Mouse (Mus musculus): ENCODE data around the gene Gm4141. TPM values are rescaled to one million over a fixed set of nuclear protein-coding genes. Genes with fewer than 3 reads are reported as not detected.
"Not testable (repeated sequence)": the region's sequence is repeated elsewhere in the genome, so short reads cannot be mapped to it uniquely, and the experiment has no call there.

Gene Gm4141
- not detected in 2 replicates for polyA plus RNA-seq (2014; fragmentation: Nextera tagmentation; extraction: Ambion mirVana)

DNA sequence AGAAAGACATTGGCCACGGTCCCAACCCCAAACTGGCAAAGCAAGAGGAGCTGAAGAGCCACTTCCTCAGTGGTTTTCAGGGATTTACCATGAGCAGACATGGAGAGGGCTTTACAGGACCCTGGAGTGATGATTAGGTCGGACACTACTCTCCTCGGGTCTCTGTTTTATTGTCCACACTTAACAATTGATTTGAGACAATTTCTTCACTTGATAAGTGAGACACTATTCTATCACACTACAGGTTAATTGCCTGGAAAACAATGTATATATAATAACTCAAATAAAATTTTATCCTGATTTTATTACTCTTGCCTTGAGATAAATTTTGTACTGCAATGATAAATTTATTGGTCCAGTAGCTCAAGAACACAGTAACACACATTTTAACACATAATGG lies at the start of gene Gm4141:
TSS of gene Gm4141 (minus strand) at position 101 of the 400 bp plus-strand sequence.
- WGBS = no CpG with 5 or more reads among the region's 3 CpGs

GRCm38 (mm10) chr7:20598921-20599320 lies 22.9 kb upstream of the Gm4141 start, which contains the start of gene Gm4513:
TSS of gene Gm4513 (minus strand) at chr7:20599021.
- 79% methylated on average over 3 of the region's 5 CpGs for WGBS
- not testable (repeated sequence) for H3K27ac ChIP-seq (ENCODE audit: low read depth, low read length); H3K4me2 ChIP-seq (replicated peaks; ENCODE audit: low read depth, low read length); H3K9me3 ChIP-seq (ENCODE audit: control insufficient read depth, low read length); H3K9ac ChIP-seq (ENCODE audit: low read depth, low read length); H3K4me3 ChIP-seq (ENCODE audit: low read length); H3K4me1 ChIP-seq (ENCODE audit: control insufficient read depth, insufficient read depth, low read length); ATAC-seq (ENCODE audit: low FRiP score, low TSS enrichment); H3K27me3 ChIP-seq (ENCODE audit: control insufficient read depth, insufficient read depth, low read length); H3K36me3 ChIP-seq (ENCODE audit: control insufficient read depth, insufficient read depth, low read length)

More for the DNA sequence above, at the start of gene Gm4141:
- not testable (repeated sequence) for H3K36me3 ChIP-seq (ENCODE audit: control insufficient read depth, insufficient read depth, low read length); H3K9me3 ChIP-seq (ENCODE audit: control insufficient read depth, low read length); ATAC-seq (ENCODE audit: low FRiP score, low TSS enrichment); H3K27me3 ChIP-seq (ENCODE audit: control insufficient read depth, insufficient read depth, low read length); H3K4me3 ChIP-seq (ENCODE audit: low read length); H3K4me2 ChIP-seq (replicated peaks; ENCODE audit: low read depth, low read length); H3K4me1 ChIP-seq (ENCODE audit: control insufficient read depth, insufficient read depth, low read length); H3K9ac ChIP-seq (ENCODE audit: low read depth, low read length); H3K27ac ChIP-seq (ENCODE audit: low read depth, low read length)

DNA sequence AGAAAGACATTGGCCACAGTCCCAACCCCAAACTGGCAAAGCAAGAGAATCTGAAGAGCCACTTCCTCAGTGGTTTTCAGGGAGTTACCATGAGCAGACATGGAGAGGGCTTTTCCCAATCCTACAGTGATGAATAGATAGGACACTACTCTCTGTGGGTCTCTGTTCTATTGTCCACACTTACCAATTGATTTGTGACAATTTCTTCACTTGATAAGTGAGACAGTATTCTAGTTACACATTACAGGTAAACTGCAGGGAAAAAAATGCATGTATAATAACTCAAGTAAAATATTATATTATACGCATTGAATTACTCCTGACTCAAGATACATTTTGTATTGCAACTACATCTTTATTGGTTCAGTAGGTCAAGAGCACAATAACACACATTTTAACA lies 30.4 kb downstream of the Gm4141 start, which contains the start of gene Gm5726:
TSS of gene Gm5726 (minus strand) at position 101 of the 400 bp plus-strand sequence.
- H3K27ac ChIP-seq (ENCODE audit: low read depth, low read length); H3K4me1 ChIP-seq (ENCODE audit: control insufficient read depth, insufficient read depth, low read length); H3K36me3 ChIP-seq (ENCODE audit: control insufficient read depth, insufficient read depth, low read length); ATAC-seq (ENCODE audit: low FRiP score, low TSS enrichment); H3K9me3 ChIP-seq (ENCODE audit: control insufficient read depth, low read length); H3K4me3 ChIP-seq (ENCODE audit: low read length); H3K4me2 ChIP-seq (replicated peaks; ENCODE audit: low read depth, low read length); H3K9ac ChIP-seq (ENCODE audit: low read depth, low read length); H3K27me3 ChIP-seq (ENCODE audit: control insufficient read depth, insufficient read depth, low read length): not testable (repeated sequence)
- WGBS = no CpG with 5 or more reads among the region's 1 CpGs

- WGBS = no CpG with 5 or more reads among the region's 3 CpGs
- H3K36me3 ChIP-seq (ENCODE audit: control insufficient read depth, insufficient read depth, low read length); ATAC-seq (ENCODE audit: low FRiP score, low TSS enrichment); H3K4me2 ChIP-seq (replicated peaks; ENCODE audit: low read depth, low read length); H3K4me3 ChIP-seq (ENCODE audit: low read length); H3K27me3 ChIP-seq (ENCODE audit: control insufficient read depth, insufficient read depth, low read length); H3K9me3 ChIP-seq (ENCODE audit: control insufficient read depth, low read length); H3K9ac ChIP-seq (ENCODE audit: low read depth, low read length); H3K27ac ChIP-seq (ENCODE audit: low read depth, low read length); H3K4me1 ChIP-seq (ENCODE audit: control insufficient read depth, insufficient read depth, low read length): not testable (repeated sequence)
Observed at GRCm38 (mm10) chr7:20533537-20533936, 42.5 kb downstream of the Gm4141 start, which contains the start of gene Vmn1r104. TSS of gene Vmn1r104 (plus strand) at chr7:20533837.

Other genes starting within 250 kb of the Gm4141 start
- gene Gm4133, start 242.2 kb downstream of the Gm4141 start, polyA plus RNA-seq (2014; fragmentation: Nextera tagmentation; extraction: Ambion mirVana) = not detected in 2 replicates
- not detected in 2 replicates for gene Gm5728, start 200.8 kb downstream of the Gm4141 start, polyA plus RNA-seq (2014; fragmentation: Nextera tagmentation; extraction: Ambion mirVana)
- gene Vmn1r100, start 158.3 kb downstream of the Gm4141 start, polyA plus RNA-seq (2014; fragmentation: Nextera tagmentation; extraction: Ambion mirVana) = not detected in 2 replicates
- gene Vmn1r101, start 133.6 kb downstream of the Gm4141 start, polyA plus RNA-seq (2014; fragmentation: Nextera tagmentation; extraction: Ambion mirVana) = not detected in 2 replicates
- gene Gm10670, start 101.3 kb downstream of the Gm4141 start, polyA plus RNA-seq (2014; fragmentation: Nextera tagmentation; extraction: Ambion mirVana) = not detected in 2 replicates
- gene Vmn1r103, start 65.7 kb downstream of the Gm4141 start, polyA plus RNA-seq (2014; fragmentation: Nextera tagmentation; extraction: Ambion mirVana) = not detected in 2 replicates
- gene Vmn1r104, start 42.4 kb downstream of the Gm4141 start, polyA plus RNA-seq (2014; fragmentation: Nextera tagmentation; extraction: Ambion mirVana) = not detected in 2 replicates
- gene Gm5726, start 30.5 kb downstream of the Gm4141 start, polyA plus RNA-seq (2014; fragmentation: Nextera tagmentation; extraction: Ambion mirVana) = not detected in 2 replicates
- not detected in 2 replicates for gene Gm4513, start 22.8 kb upstream of the Gm4141 start, polyA plus RNA-seq (2014; fragmentation: Nextera tagmentation; extraction: Ambion mirVana)
- gene Vmn1r107, start 92.7 kb upstream of the Gm4141 start, polyA plus RNA-seq (2014; fragmentation: Nextera tagmentation; extraction: Ambion mirVana) = not detected in 2 replicates
- gene Vmn1r111, start 127.0 kb upstream of the Gm4141 start, polyA plus RNA-seq (2014; fragmentation: Nextera tagmentation; extraction: Ambion mirVana) = not detected in 2 replicates
- not detected in 2 replicates for gene Gm10668, start 154.4 kb upstream of the Gm4141 start, polyA plus RNA-seq (2014; fragmentation: Nextera tagmentation; extraction: Ambion mirVana)
- not detected in 2 replicates for gene Vmn1r112, start 194.9 kb upstream of the Gm4141 start, polyA plus RNA-seq (2014; fragmentation: Nextera tagmentation; extraction: Ambion mirVana)
- gene Vmn1r113, start 211.0 kb upstream of the Gm4141 start, polyA plus RNA-seq (2014; fragmentation: Nextera tagmentation; extraction: Ambion mirVana) = not detected in 2 replicates
- gene Vmn1r114, start 235.9 kb upstream of the Gm4141 start, polyA plus RNA-seq (2014; fragmentation: Nextera tagmentation; extraction: Ambion mirVana) = not detected in 2 replicates